Mouse (Mus musculus): ENCODE data around the gene Gria1. TPM values are rescaled to one million over a fixed set of nuclear protein-coding genes. Genes with fewer than 3 reads are reported as not detected.

Gene Gria1
- 1.1 TPM in 2 replicates for polyA plus RNA-seq (2014; fragmentation: Nextera tagmentation; extraction: Ambion mirVana)

DNA sequence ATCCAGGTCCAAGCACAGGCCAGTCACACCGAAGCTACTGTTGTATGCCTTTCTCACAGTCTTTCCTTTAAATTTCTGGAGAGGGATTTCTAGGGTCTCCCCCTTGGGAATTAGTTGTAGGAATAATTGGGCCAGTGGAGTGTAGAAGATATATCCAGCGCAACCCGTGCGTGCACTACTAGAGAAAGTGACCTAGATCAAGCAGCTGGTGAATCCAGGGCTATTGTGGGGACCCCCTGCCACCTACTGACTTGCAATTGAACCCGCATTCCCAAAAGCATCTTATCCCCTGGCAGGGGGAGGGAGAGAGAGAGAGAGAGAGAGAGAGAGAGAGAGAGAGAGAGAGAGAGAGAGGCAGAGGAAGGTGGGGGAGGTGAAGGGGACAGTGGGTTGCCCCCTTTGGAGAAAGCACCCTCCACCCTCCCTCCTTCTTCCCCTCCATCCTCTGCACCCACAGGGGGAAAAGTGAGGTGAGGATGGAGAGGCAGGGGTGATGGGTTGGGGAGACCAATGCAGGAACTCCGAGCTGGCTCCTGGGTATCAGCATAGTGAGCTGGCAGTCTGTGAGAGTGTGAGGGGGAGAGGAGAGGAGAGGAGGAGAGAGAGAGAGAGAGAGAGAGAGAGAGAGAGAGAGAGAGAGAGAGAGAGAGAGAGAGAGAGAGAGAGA, at the start of gene Gria1:
Gene Gria1, plus strand, starts transcription at position 364 of the 667 bp plus-strand sequence.
- Histone ChIP-seq H3K9ac (ENCODE audit: low read length) (0 out of 2 replicates have a peak within 1 kb of the TSS, but pooled peaks have one; percentile 5), H3K9me3 (ENCODE audit: control insufficient read depth, low read length) (no peaks in the 10 kb centered on the region), H3K4me2 (ENCODE audit: low read length) (peak within 1 kb of the TSS; percentile 37), H3K4me1 (replicated peaks; ENCODE audit: control insufficient read depth, insufficient read depth, low read length) (no peaks in the 10 kb centered on the region), H3K36me3 (ENCODE audit: control insufficient read depth, insufficient read depth, low read length) (no peaks in the 10 kb centered on the region), H3K4me3 (ENCODE audit: low read depth, low read length) (peak within 1 kb of the TSS; percentile 13; the same call in 1 of the 2 replicates), H3K27ac (ENCODE audit: low read depth) (no peak within 1 kb of the TSS), H3K27me3 (replicated peaks; ENCODE audit: control insufficient read depth, insufficient read depth, low read length) (no peaks in the 10 kb centered on the region)
- ATAC-seq (replicated peaks; ENCODE audit: low FRiP score, low TSS enrichment, low read depth) = no peak
- 42% methylated on average over 6 of the region's 6 CpGs for WGBS
- no peak for DNase-seq (ENCODE audit: low spot score)

DNA sequence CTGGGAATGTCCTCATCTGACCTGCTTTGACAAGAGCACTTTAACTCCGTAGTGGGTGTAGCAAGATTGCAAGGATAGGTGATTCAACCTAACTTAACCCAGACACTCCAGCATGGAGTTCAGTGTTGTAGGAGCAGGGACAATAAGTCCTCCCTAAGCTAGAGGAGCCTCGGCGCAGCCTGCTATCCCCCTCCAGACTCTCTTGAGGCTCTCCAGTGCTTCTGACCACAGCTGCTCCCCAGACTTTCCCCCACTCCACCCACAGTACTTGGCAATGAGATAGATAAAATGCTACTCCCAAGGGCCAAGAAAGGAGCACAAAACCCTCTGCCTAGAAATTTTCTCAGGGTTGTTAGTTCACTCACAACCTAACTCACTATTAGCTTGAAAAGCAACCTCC, 49.4 kb upstream of the Gria1 start:
- ATAC-seq (replicated peaks; ENCODE audit: low FRiP score, low TSS enrichment, low read depth) (no peak), DNase-seq (ENCODE audit: low spot score) (no peak)
- H3K9me3 ChIP-seq (ENCODE audit: control insufficient read depth, low read length) = no peaks in the 10 kb centered on the region
- H3K27ac ChIP-seq (ENCODE audit: low read depth) = no peak overlapping the region
- no peaks in the 10 kb centered on the region for H3K27me3 ChIP-seq (replicated peaks; ENCODE audit: control insufficient read depth, insufficient read depth, low read length)
- 90% methylated on average over 3 of the region's 3 CpGs for WGBS
- no peak overlapping the region for H3K4me2 ChIP-seq (ENCODE audit: low read length)
- no peaks in the 10 kb centered on the region for H3K36me3 ChIP-seq (ENCODE audit: control insufficient read depth, insufficient read depth, low read length)
- H3K4me3 ChIP-seq (ENCODE audit: low read depth, low read length) = no peak overlapping the region
- no peak overlapping the region for H3K9ac ChIP-seq (ENCODE audit: low read length)
- no peaks in the 10 kb centered on the region for H3K4me1 ChIP-seq (replicated peaks; ENCODE audit: control insufficient read depth, insufficient read depth, low read length)

DNA sequence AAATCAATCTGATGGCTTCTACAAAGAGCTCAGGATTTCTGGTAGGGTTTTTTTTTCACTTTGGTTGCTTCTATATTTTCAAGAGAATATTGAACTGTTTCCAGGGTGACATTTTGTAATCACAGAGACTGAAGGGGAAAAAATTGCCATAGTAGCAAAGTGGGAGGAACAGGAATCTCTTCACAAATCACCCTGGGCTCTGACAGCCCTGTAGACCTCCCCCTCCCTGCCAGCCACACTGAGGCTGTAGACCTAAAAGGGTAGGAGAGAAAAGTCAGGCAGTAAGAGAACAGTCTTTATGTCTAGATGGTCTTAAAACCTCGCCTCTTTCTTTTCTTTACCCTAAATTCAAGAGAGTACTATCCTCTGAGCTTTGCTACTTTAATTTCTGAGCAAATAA, 38.4 kb upstream of the Gria1 start:
- no peaks in the 10 kb centered on the region for H3K36me3 ChIP-seq (ENCODE audit: control insufficient read depth, insufficient read depth, low read length)
- no peaks in the 10 kb centered on the region for H3K4me1 ChIP-seq (replicated peaks; ENCODE audit: control insufficient read depth, insufficient read depth, low read length)
- H3K27me3 ChIP-seq (replicated peaks; ENCODE audit: control insufficient read depth, insufficient read depth, low read length) = no peaks in the 10 kb centered on the region
- no peak overlapping the region for H3K9ac ChIP-seq (ENCODE audit: low read length)
- WGBS = 71% methylated on average over 1 of the region's 1 CpGs
- ATAC-seq (replicated peaks; ENCODE audit: low FRiP score, low TSS enrichment, low read depth) (no peak), DNase-seq (ENCODE audit: low spot score) (no peak)
- H3K4me3 ChIP-seq (ENCODE audit: low read depth, low read length) = no peak overlapping the region
- H3K9me3 ChIP-seq (ENCODE audit: control insufficient read depth, low read length) = no peaks in the 10 kb centered on the region
- no peak overlapping the region for H3K27ac ChIP-seq (ENCODE audit: low read depth)
- no peak overlapping the region for H3K4me2 ChIP-seq (ENCODE audit: low read length)

DNA sequence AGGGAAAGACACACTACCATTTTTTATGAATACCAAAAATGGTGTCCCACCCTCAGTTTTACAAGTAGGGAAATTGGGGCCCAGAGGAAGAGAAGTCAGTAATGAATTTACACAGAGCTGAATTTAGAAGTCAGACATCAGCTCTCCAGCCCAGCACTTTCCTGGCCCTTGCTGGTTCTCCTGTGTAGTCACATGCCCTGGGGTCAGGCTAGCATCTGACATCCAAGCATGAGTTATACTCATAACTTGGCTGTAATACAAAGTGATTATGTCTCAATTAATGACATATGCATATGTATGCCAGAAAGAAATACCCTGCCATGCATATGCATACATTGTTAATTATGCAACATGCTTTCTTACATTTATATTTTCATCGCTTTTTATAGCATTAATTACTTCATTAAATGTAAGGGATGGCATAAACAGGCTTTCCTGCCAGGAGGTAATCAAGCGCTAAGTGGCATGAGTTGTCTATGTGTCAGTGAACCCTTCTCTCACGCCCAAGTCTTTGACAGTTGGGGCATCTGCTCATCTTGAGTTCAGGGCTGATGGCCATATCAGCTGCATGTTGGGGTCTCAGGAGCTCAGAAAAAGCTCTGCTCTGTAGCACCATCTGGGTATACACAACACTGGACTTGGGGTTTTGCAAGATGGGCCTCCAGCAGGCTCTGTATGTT, 26.7 kb upstream of the Gria1 start:
- no peak overlapping the region for H3K27ac ChIP-seq (ENCODE audit: low read depth)
- no peaks in the 10 kb centered on the region for H3K27me3 ChIP-seq (replicated peaks; ENCODE audit: control insufficient read depth, insufficient read depth, low read length)
- H3K9ac ChIP-seq (ENCODE audit: low read length) = no peak overlapping the region
- ATAC-seq (replicated peaks; ENCODE audit: low FRiP score, low TSS enrichment, low read depth) (no peak), DNase-seq (ENCODE audit: low spot score) (no peak)
- no peaks in the 10 kb centered on the region for H3K4me1 ChIP-seq (replicated peaks; ENCODE audit: control insufficient read depth, insufficient read depth, low read length)
- H3K36me3 ChIP-seq (ENCODE audit: control insufficient read depth, insufficient read depth, low read length) = no peaks in the 10 kb centered on the region
- WGBS = 94% methylated on average over 3 of the region's 3 CpGs
- no peak overlapping the region for H3K4me3 ChIP-seq (ENCODE audit: low read depth, low read length)
- no peak overlapping the region for H3K4me2 ChIP-seq (ENCODE audit: low read length)
- no peaks in the 10 kb centered on the region for H3K9me3 ChIP-seq (ENCODE audit: control insufficient read depth, low read length)

DNA sequence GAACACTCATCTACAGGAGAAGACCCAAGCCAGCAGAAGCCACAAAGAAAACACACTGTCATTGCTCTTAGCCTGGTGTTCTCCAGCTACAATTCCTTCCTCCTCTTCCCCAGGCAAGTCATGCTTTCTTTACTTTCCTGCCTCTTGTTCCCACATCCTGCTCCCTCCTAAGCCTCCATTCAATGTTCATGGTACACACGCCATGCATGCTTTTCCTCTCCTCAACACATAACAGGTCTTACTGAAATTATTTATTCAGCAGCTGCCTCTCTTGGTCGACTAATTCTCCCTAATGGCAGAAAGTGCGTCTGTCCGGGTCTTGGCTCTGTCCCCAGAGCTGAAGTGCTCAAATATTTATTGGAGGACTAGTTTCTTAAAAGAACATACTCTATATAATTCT, 25.7 kb upstream of the Gria1 start:
- no peak for ATAC-seq (replicated peaks; ENCODE audit: low FRiP score, low TSS enrichment, low read depth)
- H3K9ac ChIP-seq (ENCODE audit: low read length) = no peak overlapping the region
- no peak for DNase-seq (ENCODE audit: low spot score)
- WGBS = 44% methylated on average over 4 of the region's 4 CpGs
- no peaks in the 10 kb centered on the region for H3K9me3 ChIP-seq (ENCODE audit: control insufficient read depth, low read length)
- no peak overlapping the region for H3K4me2 ChIP-seq (ENCODE audit: low read length)
- no peaks in the 10 kb centered on the region for H3K27me3 ChIP-seq (replicated peaks; ENCODE audit: control insufficient read depth, insufficient read depth, low read length)
- no peak overlapping the region for H3K4me3 ChIP-seq (ENCODE audit: low read depth, low read length)
- H3K4me1 ChIP-seq (replicated peaks; ENCODE audit: control insufficient read depth, insufficient read depth, low read length) = no peaks in the 10 kb centered on the region
- H3K27ac ChIP-seq (ENCODE audit: low read depth) = no peak overlapping the region
- no peaks in the 10 kb centered on the region for H3K36me3 ChIP-seq (ENCODE audit: control insufficient read depth, insufficient read depth, low read length)

DNA sequence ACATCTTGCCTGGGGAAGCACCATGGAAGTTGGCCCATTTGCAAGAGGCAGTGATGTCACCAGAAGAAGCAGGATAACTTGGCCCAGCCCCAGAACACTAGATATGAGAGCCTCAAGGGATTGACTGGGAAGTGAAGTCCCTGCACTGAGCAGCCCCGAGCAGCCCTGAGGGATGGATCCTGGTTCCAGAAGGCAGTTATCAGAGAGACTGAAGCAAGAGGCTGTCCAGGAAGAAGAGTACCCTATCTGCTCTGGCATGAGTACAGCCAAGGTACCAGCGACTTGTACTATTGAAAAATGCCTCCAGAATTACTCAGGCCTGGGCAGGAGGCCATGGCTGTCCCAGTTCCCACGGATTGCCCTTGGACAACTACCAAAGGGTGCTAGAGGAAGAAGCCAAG, 11.6 kb upstream of the Gria1 start:
- Histone ChIP-seq H3K4me1 (replicated peaks; ENCODE audit: control insufficient read depth, insufficient read depth, low read length) (no peaks in the 10 kb centered on the region), H3K27me3 (replicated peaks; ENCODE audit: control insufficient read depth, insufficient read depth, low read length) (no peaks in the 10 kb centered on the region), H3K36me3 (ENCODE audit: control insufficient read depth, insufficient read depth, low read length) (no peaks in the 10 kb centered on the region), H3K9ac (ENCODE audit: low read length) (no peak overlapping the region), H3K9me3 (ENCODE audit: control insufficient read depth, low read length) (no peaks in the 10 kb centered on the region), H3K27ac (ENCODE audit: low read depth) (no peak overlapping the region), H3K4me2 (ENCODE audit: low read length) (no peak overlapping the region), H3K4me3 (ENCODE audit: low read depth, low read length) (no peak overlapping the region)
- DNase-seq (ENCODE audit: low spot score) (no peak), ATAC-seq (replicated peaks; ENCODE audit: low FRiP score, low TSS enrichment, low read depth) (no peak)
- WGBS = 75% methylated on average over 3 of the region's 3 CpGs

DNA sequence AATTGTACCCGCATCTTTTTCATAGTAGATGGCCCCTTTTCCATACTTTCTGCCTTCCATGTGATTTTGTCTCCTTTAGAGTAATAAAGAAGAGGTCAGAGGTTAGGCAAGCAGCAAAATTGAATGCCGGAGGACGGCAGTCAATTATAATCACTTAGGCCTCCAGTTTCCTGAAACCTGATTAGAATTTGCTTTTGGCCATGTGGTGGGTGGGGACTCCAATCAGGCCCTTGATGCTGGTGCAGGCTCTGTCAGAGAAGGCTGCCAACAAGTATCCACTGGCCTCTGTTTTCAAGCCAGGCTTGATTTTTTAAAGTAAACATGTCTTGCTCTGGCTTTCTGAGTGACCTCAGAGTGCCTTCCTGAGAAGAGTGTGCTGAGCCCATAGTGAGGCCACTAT, 6.6 kb upstream of the Gria1 start:
- H3K9ac ChIP-seq (ENCODE audit: low read length) = no peak overlapping the region
- 43% methylated on average over 3 of the region's 3 CpGs for WGBS
- no peak overlapping the region for H3K4me3 ChIP-seq (ENCODE audit: low read depth, low read length)

DNA sequence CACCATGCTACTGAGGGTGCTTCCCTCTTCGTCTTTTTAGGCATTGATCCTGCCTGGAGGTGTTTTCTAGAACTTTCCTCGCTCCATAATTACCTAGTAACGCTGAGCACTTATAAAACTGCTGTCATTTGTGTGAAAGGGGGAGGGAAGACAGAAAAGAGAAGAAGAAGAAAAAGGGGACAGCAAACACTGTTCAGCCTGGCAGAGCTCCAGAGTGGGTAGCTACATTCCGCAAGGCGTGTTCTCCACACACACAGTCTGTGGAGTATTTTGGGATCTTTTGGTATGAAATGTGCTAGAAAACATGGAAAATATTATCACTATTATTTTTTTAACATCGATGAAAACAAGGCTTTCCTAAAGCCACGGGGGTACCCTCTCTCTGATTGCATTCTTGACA, 5.8 kb upstream of the Gria1 start:
- Histone ChIP-seq H3K9me3 (ENCODE audit: control insufficient read depth, low read length) (no peaks in the 10 kb centered on the region), H3K27me3 (replicated peaks; ENCODE audit: control insufficient read depth, insufficient read depth, low read length) (no peaks in the 10 kb centered on the region), H3K4me2 (ENCODE audit: low read length) (no peak overlapping the region), H3K4me3 (ENCODE audit: low read depth, low read length) (no peak overlapping the region), H3K27ac (ENCODE audit: low read depth) (no peak overlapping the region), H3K4me1 (replicated peaks; ENCODE audit: control insufficient read depth, insufficient read depth, low read length) (no peaks in the 10 kb centered on the region), H3K9ac (ENCODE audit: low read length) (no peak overlapping the region), H3K36me3 (ENCODE audit: control insufficient read depth, insufficient read depth, low read length) (no peaks in the 10 kb centered on the region)
- DNase-seq (ENCODE audit: low spot score) (no peak), ATAC-seq (replicated peaks; ENCODE audit: low FRiP score, low TSS enrichment, low read depth) (no peak)
- WGBS = 77% methylated on average over 7 of the region's 7 CpGs

More for the DNA sequence above, 6.6 kb upstream of the Gria1 start:
- H3K4me1 ChIP-seq (replicated peaks; ENCODE audit: control insufficient read depth, insufficient read depth, low read length) = no peaks in the 10 kb centered on the region
- H3K4me2 ChIP-seq (ENCODE audit: low read length) = no peak overlapping the region
- H3K36me3 ChIP-seq (ENCODE audit: control insufficient read depth, insufficient read depth, low read length) = no peaks in the 10 kb centered on the region
- ATAC-seq (replicated peaks; ENCODE audit: low FRiP score, low TSS enrichment, low read depth) (no peak), DNase-seq (ENCODE audit: low spot score) (no peak)
- H3K9me3 ChIP-seq (ENCODE audit: control insufficient read depth, low read length) = no peaks in the 10 kb centered on the region
- H3K27ac ChIP-seq (ENCODE audit: low read depth) = no peak overlapping the region
- H3K27me3 ChIP-seq (replicated peaks; ENCODE audit: control insufficient read depth, insufficient read depth, low read length) = no peaks in the 10 kb centered on the region

DNA sequence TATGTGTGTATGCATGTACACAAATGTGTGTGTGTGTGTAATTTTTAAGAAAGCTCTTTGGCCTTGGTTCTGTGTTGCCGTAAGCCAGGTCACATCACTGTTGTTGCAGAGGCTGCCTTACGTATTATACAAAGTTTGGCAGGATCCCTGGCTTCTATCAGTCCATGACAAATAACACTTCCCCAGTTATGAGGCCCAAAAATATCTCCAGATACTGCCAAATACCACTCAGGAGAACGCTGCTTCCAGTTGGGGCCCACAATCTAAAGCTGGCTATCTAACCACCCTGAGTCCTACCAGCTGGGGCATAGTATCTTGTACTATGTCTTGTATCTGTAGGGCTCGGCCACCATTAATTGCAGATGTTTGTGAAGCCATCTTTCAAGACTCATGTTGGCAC, 3.4 kb upstream of the Gria1 start:
- Histone ChIP-seq H3K36me3 (ENCODE audit: control insufficient read depth, insufficient read depth, low read length) (no peaks in the 10 kb centered on the region), H3K27ac (ENCODE audit: low read depth) (no peak overlapping the region), H3K9me3 (ENCODE audit: control insufficient read depth, low read length) (no peaks in the 10 kb centered on the region), H3K4me1 (replicated peaks; ENCODE audit: control insufficient read depth, insufficient read depth, low read length) (no peaks in the 10 kb centered on the region), H3K4me2 (ENCODE audit: low read length) (no peak overlapping the region), H3K27me3 (replicated peaks; ENCODE audit: control insufficient read depth, insufficient read depth, low read length) (no peaks in the 10 kb centered on the region), H3K4me3 (ENCODE audit: low read depth, low read length) (no peak overlapping the region), H3K9ac (ENCODE audit: low read length) (no peak overlapping the region)
- 63% methylated on average over 4 of the region's 4 CpGs for WGBS
- DNase-seq (ENCODE audit: low spot score) (no peak), ATAC-seq (replicated peaks; ENCODE audit: low FRiP score, low TSS enrichment, low read depth) (no peak)
